Mouse (Mus musculus) brain, embryonic 14.5 days (tissue): ENCODE data around the gene Wdr48.

Experiments
- CTCF ChIP-seq: fragments of 200-500 bp; IDR thresholded peaks from 2 replicates; pipeline ENCODE4 v1.5.1; 2012; ENCODE audit warnings: inconsistent platforms, mild to moderate bottlenecking, moderate library complexity, borderline replicate concordance; ENCODE audit not compliant: insufficient read depth, insufficient read length; ENCODE audit errors: extremely low read depth
- POLR2A ChIP-seq: fragments of 200-500 bp; IDR thresholded peaks from 2 replicates; pipeline ENCODE4 v1.6.1; 2012; ENCODE audit warnings: mild to moderate bottlenecking, inconsistent platforms, borderline replicate concordance; ENCODE audit not compliant: poor library complexity, insufficient read depth, insufficient read length, severe bottlenecking; ENCODE audit errors: extremely low read depth

DNA sequence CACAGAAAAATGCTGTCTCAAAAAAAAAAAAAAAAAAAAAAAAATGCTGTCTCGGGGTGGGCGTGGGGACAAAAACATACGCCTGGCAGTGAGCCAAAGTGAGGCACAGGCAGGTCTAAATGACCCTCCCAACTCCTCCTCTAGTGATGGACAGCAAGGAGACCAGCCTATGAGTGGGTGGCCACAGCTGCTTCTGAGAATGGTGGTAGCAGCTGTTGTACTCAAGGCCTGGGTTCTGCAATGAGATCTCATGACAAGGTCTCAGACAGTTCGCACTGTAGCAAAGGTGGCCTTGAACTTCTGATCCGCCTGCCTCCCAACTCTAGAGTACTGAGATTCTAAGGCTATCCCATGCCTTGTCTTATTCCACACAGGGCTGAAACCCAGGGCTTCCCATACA lies 46.7 kb downstream of the Wdr48 start:
- TF ChIP-seq POLR2A (no peak), CTCF (no peak)
